Mouse (Mus musculus): ENCODE measurements around the gene Scgn. TPM values are rescaled to one million over a fixed set of nuclear protein-coding genes. Genes with fewer than 3 reads are reported as not detected.

The Scgn gene
- polyA plus RNA-seq, 1 experiment, result not detected

DNA sequence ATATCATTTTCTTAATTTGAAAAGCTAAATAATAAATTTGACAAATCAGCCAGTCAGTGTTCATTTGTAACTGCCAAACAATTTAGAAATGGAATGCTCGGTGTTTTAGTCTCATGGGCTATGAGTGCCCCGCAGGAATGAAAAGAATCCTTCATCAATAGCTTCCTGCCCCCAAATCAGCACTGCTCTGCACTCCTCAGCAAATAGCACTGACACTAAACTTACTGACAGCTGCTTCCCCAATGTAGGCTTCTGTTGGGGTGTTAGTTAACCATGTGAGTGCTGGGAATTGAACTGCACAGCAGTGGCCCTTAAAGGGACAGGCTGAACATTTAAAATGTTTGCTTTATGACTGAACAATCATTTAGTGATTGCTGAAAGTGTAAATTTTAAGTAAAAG lies 31.2 kb downstream of the Scgn start:
- TF ChIP-seq GATA1 (IDR thresholded peaks at IDR 0.05; ENCODE audit: low read length), result no peak

DNA sequence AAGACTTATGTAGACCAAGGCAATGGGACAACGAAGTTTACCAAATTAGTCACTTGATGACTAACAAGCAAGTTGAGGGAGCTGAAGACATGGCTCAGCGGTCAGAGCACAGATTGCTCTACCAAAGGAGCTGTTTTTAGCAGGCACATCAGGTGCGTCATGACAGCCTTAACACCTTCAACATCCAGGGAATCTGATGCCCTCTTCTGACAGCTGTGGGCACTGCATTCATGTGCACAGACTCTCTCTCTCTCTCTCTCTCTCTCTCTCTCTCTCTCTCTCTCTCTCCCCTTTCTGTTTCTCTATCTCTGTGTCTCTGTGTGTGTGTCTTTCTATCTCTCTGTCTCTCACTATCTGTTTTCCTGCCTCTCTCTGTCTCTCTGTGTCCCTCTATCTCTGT lies 40.1 kb downstream of the Scgn start:
- no peak for TF ChIP-seq GATA1 (IDR thresholded peaks at IDR 0.05; ENCODE audit: low read length)

DNA sequence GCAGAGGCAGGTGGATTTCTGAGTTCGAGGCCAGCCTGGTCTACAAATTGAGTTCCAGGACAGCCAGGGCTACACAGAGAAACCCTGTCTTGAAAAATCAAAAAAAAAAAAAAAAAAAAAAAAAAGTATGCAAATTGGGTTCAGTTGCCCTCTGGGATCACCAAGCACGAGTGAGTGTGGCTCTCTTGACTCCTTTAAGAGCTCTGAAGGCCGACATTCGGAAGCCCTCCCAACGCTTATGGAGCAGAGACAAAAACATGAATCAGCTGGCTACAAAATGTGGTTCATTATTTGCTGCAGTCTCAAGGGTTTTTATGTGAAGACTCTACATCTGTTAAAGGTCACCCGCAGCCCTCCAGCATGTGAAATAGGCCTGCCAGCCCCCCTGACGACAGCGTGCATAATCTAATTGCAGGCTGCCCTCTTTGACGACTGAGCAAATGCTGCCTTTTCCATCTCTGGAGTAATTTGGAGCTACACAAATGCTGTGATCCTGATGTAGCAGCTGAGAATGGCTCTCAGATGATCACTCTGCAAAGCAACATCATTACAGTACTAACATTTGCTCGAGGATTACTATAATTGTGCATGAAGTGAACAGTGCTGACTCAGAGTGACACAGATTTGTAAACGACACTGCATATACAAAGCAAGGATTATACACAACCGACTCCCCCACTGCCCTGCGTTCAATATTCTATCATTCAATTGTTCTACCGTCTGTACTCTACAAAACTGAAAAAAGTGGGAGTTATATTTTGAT lies 41.3 kb downstream of the Scgn start:
- no peak for TF ChIP-seq GATA1 (IDR thresholded peaks at IDR 0.05; ENCODE audit: low read length)

DNA sequence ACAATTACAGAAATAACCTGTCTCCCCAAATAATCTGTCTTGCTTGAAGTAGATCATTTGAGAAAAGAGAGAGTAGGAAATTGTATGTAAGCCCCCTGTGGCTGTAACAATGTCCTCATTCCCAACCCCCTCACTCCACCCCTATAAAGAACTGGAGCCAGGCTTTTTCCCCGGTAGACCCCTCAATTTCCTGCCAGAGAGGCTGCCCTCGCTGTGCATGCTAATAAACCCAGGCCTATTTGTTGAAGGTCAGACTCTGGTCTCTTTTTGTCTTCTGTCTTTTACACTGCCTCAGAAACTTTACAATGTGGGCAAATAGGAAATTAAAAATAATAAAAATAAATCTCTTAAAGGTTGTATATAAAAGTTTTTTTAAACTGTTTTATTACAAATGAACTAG lies 44.8 kb downstream of the Scgn start:
- no peak for TF ChIP-seq GATA1 (IDR thresholded peaks at IDR 0.05; ENCODE audit: low read length)

DNA sequence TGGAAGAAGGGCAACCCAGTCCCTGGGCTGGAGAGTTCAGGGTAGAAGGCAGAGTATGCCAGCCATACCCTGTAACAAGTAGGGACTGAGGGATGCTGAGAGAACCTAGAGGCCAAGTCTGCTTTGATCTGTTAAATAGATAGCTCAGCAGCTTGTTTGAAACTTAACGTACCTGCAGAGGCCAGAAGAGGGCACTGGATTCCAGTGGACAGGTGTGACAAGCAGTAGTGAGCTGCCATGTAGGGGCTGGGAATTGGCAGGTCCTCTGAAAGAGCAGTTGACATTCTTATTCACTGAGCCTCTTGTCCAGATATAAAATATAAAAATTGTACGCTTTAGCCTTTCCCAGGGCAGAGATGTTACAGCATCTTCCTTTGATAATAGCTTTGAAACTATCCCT lies 48.2 kb downstream of the Scgn start:
- no peak for TF ChIP-seq GATA1 (IDR thresholded peaks at IDR 0.05; ENCODE audit: low read length)

DNA sequence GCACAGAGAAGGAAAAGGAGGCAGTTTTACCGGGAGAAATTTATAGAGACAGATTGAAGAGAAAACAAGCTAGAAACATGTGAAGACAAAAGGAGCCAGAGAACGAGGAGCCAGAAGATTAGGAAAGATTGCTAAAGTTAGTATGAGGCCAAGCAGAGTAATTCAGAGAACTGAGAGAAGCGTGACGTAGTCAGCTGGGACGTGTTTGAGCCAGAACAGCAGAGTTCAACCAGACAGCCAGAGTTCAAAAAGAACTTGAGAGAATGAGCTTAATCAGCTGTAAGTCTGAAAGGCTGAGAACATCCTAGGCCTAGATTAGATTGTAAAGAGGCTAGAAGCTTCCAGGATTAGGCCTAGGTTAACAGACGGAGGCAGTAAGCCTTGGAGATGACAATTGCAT lies 50.7 kb downstream of the Scgn start:
- TF ChIP-seq GATA1 (IDR thresholded peaks at IDR 0.05; ENCODE audit: low read length), result no peak

DNA sequence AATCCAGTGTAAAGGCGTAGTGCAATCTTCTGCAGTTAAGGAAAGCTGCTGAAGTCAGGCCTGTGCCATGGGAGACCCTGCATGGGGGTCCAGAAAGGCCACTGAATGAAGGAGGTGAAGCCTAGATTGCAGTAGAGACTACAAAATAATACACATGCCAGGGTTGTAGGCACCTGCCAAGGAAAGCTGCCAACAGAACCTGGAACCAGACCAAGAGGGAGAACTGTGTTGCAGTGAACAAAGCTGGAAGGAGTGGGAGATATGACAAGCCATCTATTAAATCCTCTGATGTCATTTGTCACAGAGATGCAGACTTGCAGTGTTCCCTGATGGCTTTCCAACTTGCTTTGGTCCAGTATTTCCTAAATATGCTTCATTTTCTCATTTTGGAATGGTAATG lies 52.3 kb downstream of the Scgn start:
- TF ChIP-seq GATA1 (IDR thresholded peaks at IDR 0.05; ENCODE audit: low read length), result no peak

DNA sequence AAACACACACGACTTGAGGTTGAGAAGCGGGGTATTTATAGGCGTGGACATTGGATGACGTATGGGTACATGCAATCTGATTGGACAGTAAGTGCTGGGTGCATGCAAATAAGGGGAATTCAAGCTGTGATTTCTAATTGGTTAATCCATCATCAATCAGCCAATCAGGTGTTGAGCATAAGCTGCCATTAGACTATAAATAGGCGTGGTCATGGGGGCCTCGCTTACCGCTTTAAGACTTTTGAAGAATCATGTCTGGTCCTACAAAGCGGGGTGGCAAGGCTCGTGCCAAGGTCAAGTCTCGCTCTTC lies 56.8 kb downstream of the Scgn start, which contains the start of gene Hist1h2aa:
Gene Hist1h2aa (plus strand): TSS at position 252 of the 310 bp plus-strand sequence.
- TF ChIP-seq GATA1 (IDR thresholded peaks at IDR 0.05; ENCODE audit: low read length), result no peak

DNA sequence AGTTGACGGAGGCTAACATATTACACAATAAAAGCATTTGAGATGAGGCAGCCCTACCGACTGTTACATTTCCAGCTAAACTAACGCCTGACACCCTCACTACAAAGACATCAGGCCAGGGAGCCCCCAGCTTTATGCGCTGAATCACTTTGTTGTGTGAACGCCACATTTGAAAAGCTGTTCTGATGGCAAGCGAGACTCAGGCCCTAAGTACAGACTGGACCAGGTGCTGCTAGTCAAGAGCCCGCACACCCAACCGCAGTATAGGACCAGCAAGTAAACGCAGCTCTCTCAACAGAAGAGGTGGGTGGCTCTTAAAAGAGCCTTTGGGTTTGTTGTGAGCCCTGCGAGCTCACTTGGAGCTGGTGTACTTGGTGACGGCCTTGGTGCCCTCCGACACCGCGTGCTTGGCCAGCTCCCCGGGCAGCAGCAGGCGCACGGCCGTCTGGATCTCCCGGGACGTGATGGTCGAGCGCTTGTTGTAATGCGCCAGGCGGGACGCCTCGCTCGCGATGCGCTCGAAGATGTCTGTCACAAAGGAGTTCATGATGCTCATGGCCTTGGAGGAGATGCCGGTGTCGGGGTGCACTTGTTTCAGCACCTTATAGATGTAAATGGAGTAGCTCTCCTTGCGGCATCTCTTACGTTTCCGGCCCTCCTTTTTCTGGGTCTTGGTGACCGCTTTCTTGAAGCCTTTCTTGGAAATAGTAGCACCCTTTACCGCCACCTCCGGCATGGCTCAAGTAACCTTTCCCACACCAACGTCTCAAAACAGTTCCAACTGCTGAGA lies 57.4 kb downstream of the Scgn start, which contains the start of gene Hist1h2ba:
Gene Hist1h2ba (minus strand): TSS at position 736 of the 790 bp plus-strand sequence.
- no peak for TF ChIP-seq GATA1 (IDR thresholded peaks at IDR 0.05; ENCODE audit: low read length)

DNA sequence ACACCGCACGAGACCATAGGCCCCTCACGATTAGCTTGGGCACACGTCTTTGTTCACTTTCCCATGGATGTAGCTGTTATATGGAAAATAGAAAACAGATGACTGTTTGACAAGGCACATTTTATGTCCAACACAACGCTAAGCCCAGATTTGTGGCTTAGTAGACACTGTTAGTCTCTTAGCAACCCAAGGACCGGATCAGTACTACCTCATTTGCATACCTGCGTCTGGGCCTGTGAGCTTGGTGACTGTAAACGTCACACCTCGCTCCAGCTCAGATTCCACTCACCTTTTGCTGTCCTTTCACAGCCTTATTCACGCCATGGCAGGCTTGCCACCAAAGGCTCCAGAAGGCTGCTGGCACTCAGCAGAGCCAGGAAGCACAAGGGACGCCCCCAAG lies 60.1 kb downstream of the Scgn start:
- TF ChIP-seq GATA1 (IDR thresholded peaks at IDR 0.05; ENCODE audit: low read length), result no peak

DNA sequence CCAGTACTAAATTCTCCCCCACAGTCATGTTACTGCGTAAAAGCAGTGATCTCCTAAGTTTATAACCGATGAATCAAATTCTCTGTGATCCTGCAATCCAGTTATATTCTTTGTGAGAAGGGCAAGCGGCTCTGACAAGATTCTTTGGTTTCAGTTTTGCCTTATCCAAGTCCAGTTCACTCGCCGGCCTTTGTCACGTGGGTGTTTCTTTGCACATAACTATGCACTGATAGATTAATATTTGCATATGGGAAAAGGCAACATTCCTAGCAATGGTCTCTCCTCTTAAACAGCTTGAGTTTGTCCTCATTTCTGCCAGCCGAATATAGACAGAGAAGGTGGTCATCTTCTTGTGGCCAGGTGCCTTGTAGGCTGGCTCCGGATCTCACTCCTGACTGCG lies 60.6 kb downstream of the Scgn start:
- TF ChIP-seq GATA1 (IDR thresholded peaks at IDR 0.05; ENCODE audit: low read length), result no peak

DNA sequence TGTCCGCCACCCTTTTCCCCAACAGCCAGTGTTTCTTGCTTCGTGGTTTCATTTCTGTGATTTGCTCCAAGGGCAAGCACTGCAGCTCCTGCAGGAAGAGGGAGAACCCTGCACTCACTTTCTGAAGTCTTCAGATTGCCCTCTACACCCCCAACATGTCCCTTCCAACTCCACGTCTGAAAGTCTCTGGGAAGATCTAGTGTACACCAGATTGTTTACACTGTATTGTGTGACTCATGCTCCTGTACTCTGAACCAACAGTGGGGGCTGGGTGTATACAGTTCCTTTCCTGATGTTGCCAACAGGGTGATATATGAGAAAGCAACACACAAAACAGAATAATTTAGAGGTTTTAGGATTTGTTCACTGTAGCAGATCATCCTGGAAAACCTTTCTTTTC lies 62.4 kb downstream of the Scgn start:
- no peak for TF ChIP-seq GATA1 (IDR thresholded peaks at IDR 0.05; ENCODE audit: low read length)

DNA sequence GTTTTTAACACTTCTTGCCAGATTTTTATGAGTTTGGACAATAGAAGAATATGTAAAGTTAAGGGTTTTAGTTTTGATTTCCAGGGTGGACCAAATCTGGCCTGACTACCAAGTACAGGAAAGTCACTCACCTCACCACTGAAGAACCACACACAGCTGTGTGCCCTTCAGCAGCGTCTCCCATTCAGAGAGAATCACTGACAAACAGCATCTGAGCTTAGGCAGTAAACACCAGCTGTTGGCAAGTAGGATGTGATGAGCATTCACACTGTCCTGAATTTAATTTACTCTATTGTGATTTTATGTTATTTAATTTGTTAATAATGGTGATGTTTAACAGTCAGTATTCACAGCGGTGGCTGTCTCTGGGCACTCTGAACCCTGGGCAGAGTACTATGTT lies 65.2 kb downstream of the Scgn start:
- no peak for TF ChIP-seq GATA1 (IDR thresholded peaks at IDR 0.05; ENCODE audit: low read length)

DNA sequence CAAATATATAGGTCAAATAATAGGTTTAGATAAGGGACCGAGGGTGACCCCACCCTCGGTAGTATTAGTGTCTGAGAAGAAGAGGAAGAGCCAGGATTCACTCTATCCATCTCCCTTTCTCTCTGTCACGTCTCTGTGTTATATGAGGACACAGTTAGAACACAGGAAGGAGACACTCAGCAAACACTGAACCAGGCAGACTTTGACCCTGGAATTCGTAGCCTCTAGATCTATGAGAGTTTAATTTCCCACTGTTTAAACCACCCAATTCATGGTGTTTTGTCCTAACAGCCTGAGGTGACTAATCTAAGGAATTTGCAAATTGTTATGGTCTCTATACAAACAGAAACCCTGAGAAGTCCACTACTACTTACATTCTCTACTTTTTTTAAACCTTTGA lies 73.3 kb downstream of the Scgn start:
- no peak for TF ChIP-seq GATA1 (IDR thresholded peaks at IDR 0.05; ENCODE audit: low read length)

DNA sequence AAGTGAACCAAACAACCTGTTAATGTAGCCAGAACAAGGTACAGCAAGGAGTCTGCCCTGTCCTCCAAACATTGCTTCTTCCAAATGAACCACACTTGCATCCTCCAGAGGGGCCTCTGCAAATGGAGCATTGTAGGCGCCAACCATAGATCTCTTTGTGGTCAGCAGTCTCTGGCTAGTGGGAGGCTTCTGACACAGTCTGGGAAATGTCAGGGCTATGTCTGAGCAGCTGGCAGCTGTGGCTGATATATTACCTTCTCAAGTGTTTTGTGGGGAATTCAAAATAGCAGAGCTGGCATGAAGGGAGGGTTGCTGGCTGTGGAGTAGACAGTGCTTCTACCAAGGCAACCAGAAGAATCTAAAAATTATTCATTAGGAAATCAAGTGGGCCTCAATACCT lies 74.9 kb downstream of the Scgn start:
- TF ChIP-seq GATA1 (IDR thresholded peaks at IDR 0.05; ENCODE audit: low read length), result no peak

DNA sequence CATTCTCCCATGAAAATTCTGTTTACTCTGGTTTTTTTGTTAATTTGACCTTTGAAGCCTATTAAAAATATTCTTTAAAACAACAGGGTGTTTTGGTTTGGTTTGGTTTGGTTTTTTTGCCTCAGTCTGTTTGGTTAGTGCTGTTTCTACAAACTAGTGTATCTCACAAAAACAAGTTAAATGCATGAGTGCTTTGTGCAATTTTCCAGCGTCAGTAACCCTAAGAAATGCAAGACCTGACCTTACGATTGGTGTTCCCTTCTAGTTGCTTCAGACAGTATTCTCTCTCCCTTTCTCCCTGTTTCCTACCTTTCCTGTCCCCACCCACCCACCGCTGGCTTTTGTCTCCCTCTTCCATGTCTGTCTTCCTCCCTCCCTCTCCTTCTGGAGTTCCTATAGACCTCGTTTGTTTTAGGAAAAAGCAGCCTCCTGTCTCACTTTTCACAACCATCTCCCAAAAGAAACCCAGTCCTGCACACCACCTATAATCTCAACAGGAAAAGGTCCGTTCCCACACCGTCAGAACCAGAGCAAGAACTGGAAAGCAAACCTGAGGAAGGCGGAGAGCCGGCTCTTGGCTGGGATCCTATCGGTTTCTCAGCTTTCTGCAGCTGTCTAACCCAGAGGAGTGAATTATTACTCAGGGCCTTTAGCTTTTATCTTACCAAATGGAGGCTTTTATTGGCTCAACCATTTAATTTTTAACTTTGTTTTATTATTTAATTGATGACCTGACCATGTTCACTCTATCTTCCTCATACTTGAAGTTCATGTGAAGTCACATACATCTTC lies 76.4 kb downstream of the Scgn start, which contains the start of gene Slc17a4:
Gene Slc17a4 (minus strand): TSS at position 634 of the 792 bp plus-strand sequence.
- TF ChIP-seq GATA1 (IDR thresholded peaks at IDR 0.05; ENCODE audit: low read length), result no peak

All from G1E-ER4 (cell line).